Mouse (Mus musculus): Measurements from ENCODE around the gene Zfp513. TPM values are rescaled to one million over a fixed set of nuclear protein-coding genes. Genes with fewer than 3 reads are reported as not detected.

Zfp513 gene
- polyA plus RNA-seq (2012; rRNA removed), result 10.7 and 12.1 TPM in 2 replicates

GRCm38 (mm10) chr5:31201742-31202590 lies at the start of gene Zfp513:
Gene Zfp513 (minus strand): TSS chr5:31202303.

GRCm38 (mm10) chr5:31251541-31252101 lies 49.5 kb upstream of the Zfp513 start, which contains the start of gene Krtcap3:
Gene Krtcap3 (plus strand): TSS chr5:31251691.

GRCm38 (mm10) chr5:31240637-31241521 lies 38.8 kb upstream of the Zfp513 start, which contains the start of the genes Nrbp1 and Gm9970:
Gene Nrbp1 (plus strand): TSS chr5:31240864.
Gene Gm9970 (minus strand): TSS chr5:31241232.

GRCm38 (mm10) chr5:31220448-31221303 lies 18.6 kb upstream of the Zfp513 start, which contains the start of gene Ppm1g:
Gene Ppm1g (minus strand): TSS chr5:31220687.

GRCm38 (mm10) chr5:31192939-31193630 lies 9.0 kb downstream of the Zfp513 start, which contains the start of the genes Snx17 and Eif2b4:
Gene Snx17 (plus strand): TSS chr5:31193227.
Gene Eif2b4 (minus strand): TSS chr5:31193430.

GRCm38 (mm10) chr5:31179766-31180630 lies 22.1 kb downstream of the Zfp513 start, which contains the start of the genes Gm29609 and Gtf3c2:
Gene Gm29609 (minus strand): TSS chr5:31179911.
Gene Gtf3c2 (minus strand): TSS chr5:31180144.

DNA sequence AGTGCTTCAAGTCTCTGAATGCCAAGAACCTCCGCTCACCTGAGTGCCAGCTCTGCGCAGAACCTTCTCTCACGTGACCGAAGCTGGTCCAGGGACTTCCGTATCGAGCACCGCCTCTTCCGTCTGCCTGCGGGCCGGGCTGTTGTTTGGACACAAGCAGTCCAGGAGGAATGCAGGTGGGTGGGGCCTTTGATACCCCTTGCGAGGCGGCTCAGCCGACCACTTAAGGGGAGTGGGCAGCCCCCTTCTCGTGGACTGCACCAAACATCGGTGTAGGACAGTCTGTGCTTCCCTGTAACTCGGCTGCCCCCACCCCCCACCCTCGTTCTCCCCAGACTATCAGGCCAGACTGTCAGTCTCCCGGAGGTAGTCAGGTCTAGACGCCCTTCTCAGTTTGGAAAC lies 48.0 kb downstream of the Zfp513 start, which contains the start of gene Mpv17:
Gene Mpv17 (minus strand): TSS at position 100 of the 402 bp plus-strand sequence.

Other genes with a start within 250 kb of the Zfp513 start
- gene Preb, start 241.9 kb downstream of the Zfp513 start, polyA plus RNA-seq (2012; rRNA removed), result 121 and 133 TPM in 2 replicates
- 0.03 and 0.05 TPM in 2 replicates for gene Tcf23, start 233.6 kb downstream of the Zfp513 start, polyA plus RNA-seq (2012; rRNA removed)
- 64.9 and 72.9 TPM in 2 replicates for gene Atraid, start 154.0 kb downstream of the Zfp513 start, polyA plus RNA-seq (2012; rRNA removed)
- gene Slc5a6, start 153.4 kb downstream of the Zfp513 start, polyA plus RNA-seq (2012; rRNA removed), result 4.8 and 4.9 TPM in 2 replicates
- gene Cad, start 147.5 kb downstream of the Zfp513 start, polyA plus RNA-seq (2012; rRNA removed), result 6.5 and 9.2 TPM in 2 replicates
- not detected in 2 replicates for gene Dnajc5g, start 96.0 kb downstream of the Zfp513 start, polyA plus RNA-seq (2012; rRNA removed)
- 0.21 and 0.24 TPM in 2 replicates for gene Slc30a3, start 94.1 kb downstream of the Zfp513 start, polyA plus RNA-seq (2012; rRNA removed)
- 0.02 TPM in 1 of 2 replicates, not detected in the other for gene Trim54, start 85.6 kb downstream of the Zfp513 start, polyA plus RNA-seq (2012; rRNA removed)
- not detected in 2 replicates for gene Ucn, start 63.5 kb downstream of the Zfp513 start, polyA plus RNA-seq (2012; rRNA removed)
- 35.6 and 35.8 TPM in 2 replicates for gene Mpv17, start 48.1 kb downstream of the Zfp513 start, polyA plus RNA-seq (2012; rRNA removed)
- 0.66 and 0.88 TPM in 2 replicates for gene Gm29609, start 22.4 kb downstream of the Zfp513 start, polyA plus RNA-seq (2012; rRNA removed)
- 24.0 and 29.8 TPM in 2 replicates for gene Gtf3c2, start 22.2 kb downstream of the Zfp513 start, polyA plus RNA-seq (2012; rRNA removed)
- 21.4 and 21.6 TPM in 2 replicates for gene Snx17, start 9.1 kb downstream of the Zfp513 start, polyA plus RNA-seq (2012; rRNA removed)
- 24.2 and 24.7 TPM in 2 replicates for gene Eif2b4, start 8.9 kb downstream of the Zfp513 start, polyA plus RNA-seq (2012; rRNA removed)
- 58.9 and 59.9 TPM in 2 replicates for gene Ppm1g, start 18.4 kb upstream of the Zfp513 start, polyA plus RNA-seq (2012; rRNA removed)
- gene Nrbp1, start 38.6 kb upstream of the Zfp513 start, polyA plus RNA-seq (2012; rRNA removed), result 36.9 and 37.8 TPM in 2 replicates
- not detected in 2 replicates for gene Gm9970, start 38.9 kb upstream of the Zfp513 start, polyA plus RNA-seq (2012; rRNA removed)
- 11.9 and 12.5 TPM in 2 replicates for gene Krtcap3, start 49.4 kb upstream of the Zfp513 start, polyA plus RNA-seq (2012; rRNA removed)
- gene Ift172, start 88.8 kb upstream of the Zfp513 start, polyA plus RNA-seq (2012; rRNA removed), result 5.0 and 5.2 TPM in 2 replicates
- gene Fndc4, start 93.8 kb upstream of the Zfp513 start, polyA plus RNA-seq (2012; rRNA removed), result 5.7 and 6.2 TPM in 2 replicates
- 48.7 and 57.4 TPM in 2 replicates for gene Gckr, start 95.1 kb upstream of the Zfp513 start, polyA plus RNA-seq (2012; rRNA removed)